ENCODE assay signal across 21 mouse cellular contexts in the genomic region with DNA sequence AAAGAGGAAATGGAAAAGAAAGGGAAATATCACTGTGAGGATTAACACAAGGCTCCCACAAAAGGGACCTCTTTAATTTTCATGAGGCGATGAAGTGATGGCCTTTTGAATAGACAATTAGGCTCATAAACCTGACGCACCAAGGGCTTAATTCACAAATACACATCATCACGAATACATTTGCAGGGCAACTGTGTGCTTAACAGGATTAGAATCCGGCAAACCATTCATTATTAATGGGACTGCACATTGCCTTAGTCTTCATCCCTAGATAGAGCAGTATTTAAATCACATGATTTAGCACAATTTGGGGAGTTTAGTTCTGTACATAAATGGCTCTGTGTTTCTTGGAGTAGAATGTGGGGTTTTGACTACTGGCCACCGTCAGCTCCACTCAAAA.
A peak's percentile ranks its signal among the peaks of the same experiment; 100 is the strongest.
DNase-seq lines count a peak whose midpoint lies in the region; ATAC-seq and TF ChIP-seq lines count a peak whose summit lies in the region.
"Had no signal": no experiment of that assay in that cellular context is flagged by ENCODE, and none has a peak within 500 bp of the region (broad histone marks: within the 10 kb centered on the region; RNA-seq: fewer than 3 reads in every experiment).

No protein-coding gene starts in this region.

- H3K27me3 ChIP-seq in forebrain, embryonic 14.5 days (replicated peaks; ENCODE audit: control insufficient read depth, insufficient read depth, low read length): no peaks in the 10 kb centered on the region
- H3K27me3 ChIP-seq in forebrain, embryonic 12.5 days: peaks cover 7% of the 10 kb centered on the region; the same call in 1 of the 2 replicates
- H3K27me3 ChIP-seq in midbrain, embryonic 11.5 days (ENCODE audit: control insufficient read depth, insufficient read depth, low read length): no peaks in the 10 kb centered on the region
- H3K27me3 ChIP-seq in midbrain, embryonic 15.5 days (replicated peaks): no peaks in the 10 kb centered on the region
- peaks cover 18% of the 10 kb centered on the region for H3K27me3 ChIP-seq in midbrain, embryonic 13.5 days
- H3K27me3 ChIP-seq in midbrain, postnatal 0 days (ENCODE audit: insufficient read depth, low read length): no peaks in the 10 kb centered on the region
- no peaks in the 10 kb centered on the region for H3K27me3 ChIP-seq in neural tube, embryonic 13.5 days
- H3K27me3 ChIP-seq: embryonic facial prominence, embryonic 12.5 days; forebrain, embryonic 15.5 days had no signal

- no peak overlapping the region for H3K27ac ChIP-seq in forebrain, embryonic 14.5 days (ENCODE audit: low read depth, low read length)
- no peak overlapping the region for H3K27ac ChIP-seq in forebrain, embryonic 12.5 days
- H3K27ac ChIP-seq in midbrain, embryonic 11.5 days (ENCODE audit: low read depth, low read length): no peak overlapping the region
- no peak overlapping the region for H3K27ac ChIP-seq in midbrain, embryonic 15.5 days
- 0 out of 2 replicates have a peak overlapping the region, but pooled peaks have one; percentile 10 for H3K27ac ChIP-seq in midbrain, embryonic 13.5 days
- H3K27ac ChIP-seq in midbrain, postnatal 0 days (ENCODE audit: low read depth, low read length): no peak overlapping the region
- H3K27ac ChIP-seq in neural tube, embryonic 13.5 days (replicated peaks): 0 out of 2 replicates have a peak overlapping the region, but pooled peaks have one; percentile 10
- H3K27ac ChIP-seq: embryonic facial prominence, embryonic 10.5 days; embryonic facial prominence, embryonic 12.5 days; forebrain, embryonic 15.5 days had no signal

- no peak overlapping the region for H3K4me3 ChIP-seq in forebrain, embryonic 14.5 days (ENCODE audit: low read depth, low read length)
- no peak overlapping the region for H3K4me3 ChIP-seq in forebrain, embryonic 12.5 days (replicated peaks)
- no peak overlapping the region for H3K4me3 ChIP-seq in midbrain, embryonic 11.5 days (ENCODE audit: low read depth, low read length)
- no peak overlapping the region for H3K4me3 ChIP-seq in midbrain, embryonic 15.5 days
- no peak overlapping the region for H3K4me3 ChIP-seq in midbrain, embryonic 13.5 days (replicated peaks)
- no peak overlapping the region for H3K4me3 ChIP-seq in midbrain, postnatal 0 days (ENCODE audit: low read depth, low read length)
- H3K4me3 ChIP-seq in neural tube, embryonic 13.5 days: no peak overlapping the region
- H3K4me3 ChIP-seq: embryonic facial prominence, embryonic 10.5 days; embryonic facial prominence, embryonic 12.5 days; forebrain, embryonic 15.5 days had no signal

- no peaks in the 10 kb centered on the region for H3K36me3 ChIP-seq in forebrain, embryonic 14.5 days (ENCODE audit: control insufficient read depth, insufficient read depth, low read length)
- H3K36me3 ChIP-seq in forebrain, embryonic 12.5 days (replicated peaks): no peaks in the 10 kb centered on the region
- no peaks in the 10 kb centered on the region for H3K36me3 ChIP-seq in midbrain, embryonic 11.5 days (ENCODE audit: control insufficient read depth, insufficient read depth, low read length)
- H3K36me3 ChIP-seq in midbrain, embryonic 15.5 days (replicated peaks): no peaks in the 10 kb centered on the region
- H3K36me3 ChIP-seq in midbrain, embryonic 13.5 days: no peaks in the 10 kb centered on the region
- no peaks in the 10 kb centered on the region for H3K36me3 ChIP-seq in midbrain, postnatal 0 days (ENCODE audit: insufficient read depth, low read length)
- H3K36me3 ChIP-seq in neural tube, embryonic 13.5 days: no peaks in the 10 kb centered on the region
- H3K36me3 ChIP-seq: embryonic facial prominence, embryonic 10.5 days; embryonic facial prominence, embryonic 12.5 days; forebrain, embryonic 15.5 days had no signal

- no peak overlapping the region for H3K9ac ChIP-seq in forebrain, embryonic 14.5 days (ENCODE audit: low read length)
- no peak overlapping the region for H3K9ac ChIP-seq in forebrain, embryonic 12.5 days
- no peak overlapping the region for H3K9ac ChIP-seq in midbrain, embryonic 11.5 days (ENCODE audit: low read length)
- H3K9ac ChIP-seq in midbrain, embryonic 15.5 days: no peak overlapping the region
- no peak overlapping the region for H3K9ac ChIP-seq in midbrain, embryonic 13.5 days (replicated peaks)
- no peak overlapping the region for H3K9ac ChIP-seq in midbrain, postnatal 0 days (replicated peaks; ENCODE audit: low read length, poor library complexity, severe bottlenecking)
- H3K9ac ChIP-seq in neural tube, embryonic 13.5 days: no peak overlapping the region
- H3K9ac ChIP-seq: embryonic facial prominence, embryonic 12.5 days; forebrain, embryonic 15.5 days; forebrain, postnatal 0 days had no signal

- no peak for ATAC-seq in forebrain, embryonic 14.5 days
- ATAC-seq in forebrain, embryonic 12.5 days (ENCODE audit: low FRiP score): no peak
- ATAC-seq in midbrain, embryonic 11.5 days (ENCODE audit: low FRiP score): peak; percentile 20; the same call in 1 of the 2 replicates
- no peak for ATAC-seq in midbrain, embryonic 15.5 days (replicated peaks)
- ATAC-seq in midbrain, embryonic 13.5 days: peak; percentile 68
- no peak for ATAC-seq in midbrain, postnatal 0 days (ENCODE audit: low FRiP score)
- no peak for ATAC-seq in neural tube, embryonic 13.5 days (ENCODE audit: low read depth)
- ATAC-seq: forebrain, embryonic 15.5 days; forebrain, postnatal 0 days had no signal

- no peak overlapping the region for H3K4me2 ChIP-seq in forebrain, embryonic 14.5 days (ENCODE audit: low read length)
- H3K4me2 ChIP-seq in forebrain, embryonic 12.5 days: no peak overlapping the region
- H3K4me2 ChIP-seq in midbrain, embryonic 11.5 days: no peak overlapping the region
- H3K4me2 ChIP-seq in midbrain, embryonic 15.5 days: no peak overlapping the region
- H3K4me2 ChIP-seq in midbrain, embryonic 13.5 days (replicated peaks): no peak overlapping the region
- H3K4me2 ChIP-seq in midbrain, postnatal 0 days (ENCODE audit: low read depth, low read length, poor library complexity, severe bottlenecking): no peak overlapping the region
- H3K4me2 ChIP-seq in neural tube, embryonic 13.5 days: no peak overlapping the region
- H3K4me2 ChIP-seq: embryonic facial prominence, embryonic 12.5 days; forebrain, embryonic 15.5 days had no signal

- no peaks in the 10 kb centered on the region for H3K4me1 ChIP-seq in forebrain, embryonic 14.5 days (ENCODE audit: control insufficient read depth, insufficient read depth, low read length)
- peaks cover 17% of the 10 kb centered on the region for H3K4me1 ChIP-seq in forebrain, embryonic 12.5 days
- H3K4me1 ChIP-seq in midbrain, embryonic 11.5 days (ENCODE audit: control insufficient read depth, insufficient read depth, low read length): peaks cover 6% of the 10 kb centered on the region
- no peaks in the 10 kb centered on the region for H3K4me1 ChIP-seq in midbrain, embryonic 15.5 days
- H3K4me1 ChIP-seq in midbrain, embryonic 13.5 days (replicated peaks): peaks cover 16% of the 10 kb centered on the region
- H3K4me1 ChIP-seq in midbrain, postnatal 0 days (ENCODE audit: insufficient read depth, low read length): no peaks in the 10 kb centered on the region
- peaks cover 3% of the 10 kb centered on the region; the same call in 1 of the 2 replicates for H3K4me1 ChIP-seq in neural tube, embryonic 13.5 days (replicated peaks)
- H3K4me1 ChIP-seq: embryonic facial prominence, embryonic 10.5 days; embryonic facial prominence, embryonic 12.5 days; forebrain, embryonic 15.5 days had no signal

- no peaks in the 10 kb centered on the region for H3K9me3 ChIP-seq in forebrain, embryonic 14.5 days (replicated peaks; ENCODE audit: control insufficient read depth, low read length)
- no peaks in the 10 kb centered on the region for H3K9me3 ChIP-seq in forebrain, embryonic 12.5 days
- H3K9me3 ChIP-seq in midbrain, embryonic 11.5 days (ENCODE audit: control insufficient read depth, low read length): no peaks in the 10 kb centered on the region
- no peaks in the 10 kb centered on the region for H3K9me3 ChIP-seq in midbrain, embryonic 15.5 days
- H3K9me3 ChIP-seq in midbrain, embryonic 13.5 days: no peaks in the 10 kb centered on the region
- H3K9me3 ChIP-seq in midbrain, postnatal 0 days (ENCODE audit: low read length): no peaks in the 10 kb centered on the region
- H3K9me3 ChIP-seq in neural tube, embryonic 13.5 days: no peaks in the 10 kb centered on the region
- H3K9me3 ChIP-seq: embryonic facial prominence, embryonic 10.5 days; embryonic facial prominence, embryonic 12.5 days; forebrain, embryonic 15.5 days had no signal

- DNase-seq in forebrain, embryonic 14.5 days (ENCODE audit: low spot score): peak; percentile 24
- peak; percentile 85 for DNase-seq in midbrain, embryonic 11.5 days (ENCODE audit: low spot score, missing footprints)
- DNase-seq in midbrain, postnatal 0 days (ENCODE audit: low spot score): no peak
- no peak for DNase-seq in neural tube, embryonic 10.5 days (ENCODE audit: extremely low spot score, low spot score)
- DNase-seq: adrenal gland, adult 2 months; adrenal gland, postnatal 10 days; adrenal gland, postnatal 25 days; B cell, adult 2 months; cerebellum, adult 11-12 months; cerebellum, adult 2 months; cerebellum, adult 9-10 months; cerebellum, postnatal 10 days; cerebellum, postnatal 25 days; forebrain, postnatal 0 days had no signal

- WGBS in forebrain, embryonic 14.5 days: 10% methylated on average over 5 of the region's 5 CpGs
- WGBS in forebrain, embryonic 12.5 days: 27% methylated on average over 5 of the region's 5 CpGs
- 34% methylated on average over 5 of the region's 5 CpGs for WGBS in midbrain, embryonic 11.5 days
- WGBS in midbrain, embryonic 15.5 days: 18% methylated on average over 5 of the region's 5 CpGs
- WGBS in midbrain, embryonic 13.5 days: 15% methylated on average over 5 of the region's 5 CpGs
- 24% methylated on average over 5 of the region's 5 CpGs for WGBS in midbrain, postnatal 0 days
- WGBS in neural tube, embryonic 13.5 days: 34% methylated on average over 5 of the region's 5 CpGs

- no peak for TF ChIP-seq CTCF in midbrain, postnatal 0 days (IDR thresholded peaks at IDR 0.05)

Comparison
In these comparisons a context has a peak if more than half of its experiments do, and no peak if none do; other contexts are left out.
1. ATAC-seq: peak in midbrain, embryonic 11.5 days (single experiment) and midbrain, embryonic 13.5 days (single experiment); none in forebrain, embryonic 14.5 days (single experiment), forebrain, embryonic 12.5 days (single experiment), midbrain, embryonic 15.5 days (single experiment), midbrain, postnatal 0 days (single experiment) and neural tube, embryonic 13.5 days (single experiment).
2. DNase-seq: peak in forebrain, embryonic 14.5 days (single experiment) and midbrain, embryonic 11.5 days (single experiment); none in midbrain, postnatal 0 days (single experiment) and neural tube, embryonic 10.5 days (single experiment).
3. H3K27ac ChIP-seq: peak in midbrain, embryonic 13.5 days (single experiment) and neural tube, embryonic 13.5 days (single experiment); none in forebrain, embryonic 14.5 days (single experiment), forebrain, embryonic 12.5 days (single experiment), midbrain, embryonic 11.5 days (single experiment), midbrain, embryonic 15.5 days (single experiment) and midbrain, postnatal 0 days (single experiment).